Mouse (Mus musculus) kidney, adult 8-10 months (tissue): Measurements from ENCODE around the gene Slc25a22.
"Not testable (repeated sequence)": the region's sequence is repeated elsewhere in the genome, so short reads cannot be mapped to it uniquely, and the experiment has no call there.

Experiments used
- DNase-seq, 2 experiments: peaks; one replicate each; pipeline ENCODE4 v3.0.0; 2022

Gene Slc25a22

GRCm38 (mm10) chr7:141457236-141457635 lies 19.5 kb upstream of the Slc25a22 start:
- DNase-seq: no peak

GRCm38 (mm10) chr7:141456739-141457138 lies 19.0 kb upstream of the Slc25a22 start:
- DNase-seq: no peak

- DNase-seq: peak; percentile 90 to 92
These were observed 18.1 kb upstream of the Slc25a22 start for GRCm38 (mm10) chr7:141455610-141456314.

- peak; percentile 94 to 97 for DNase-seq
These were observed 17.4 kb upstream of the Slc25a22 start, which contains the start of gene Pnpla2 for GRCm38 (mm10) chr7:141454967-141455551. Gene Pnpla2, plus strand, starts transcription at chr7:141455198.

GRCm38 (mm10) chr7:141453636-141454035 lies 15.9 kb upstream of the Slc25a22 start:
- no peak for DNase-seq

GRCm38 (mm10) chr7:141451928-141452327 lies 14.2 kb upstream of the Slc25a22 start:
- DNase-seq: no peak

- DNase-seq: peak; percentile 93 to 95
These were observed 9.7 kb upstream of the Slc25a22 start, which contains the start of gene Rplp2 for GRCm38 (mm10) chr7:141447110-141447991. Gene Rplp2, plus strand, starts transcription at chr7:141447370.

GRCm38 (mm10) chr7:141446374-141446773 lies 8.7 kb upstream of the Slc25a22 start:
- not testable (repeated sequence) for DNase-seq

GRCm38 (mm10) chr7:141443828-141444237 lies 6.1 kb upstream of the Slc25a22 start, which contains the start of gene Pidd1:
Gene Pidd1, minus strand, starts transcription at chr7:141444025.
- DNase-seq: peak in 1 of 2 experiments; percentile 72

GRCm38 (mm10) chr7:141443081-141443821 lies 5.6 kb upstream of the Slc25a22 start:
- no peak for DNase-seq

- no peak for DNase-seq
These were observed 4.5 kb upstream of the Slc25a22 start for GRCm38 (mm10) chr7:141442199-141442598.

- DNase-seq: no peak
These were observed 3.8 kb upstream of the Slc25a22 start for GRCm38 (mm10) chr7:141441460-141441859.

GRCm38 (mm10) chr7:141440613-141441012 lies 2.9 kb upstream of the Slc25a22 start:
- DNase-seq: peak in 1 of 2 experiments; percentile 65

GRCm38 (mm10) chr7:141439811-141440210 lies 2.1 kb upstream of the Slc25a22 start:
- DNase-seq: no peak

GRCm38 (mm10) chr7:141439140-141439679 lies 1.5 kb upstream of the Slc25a22 start:
- no peak for DNase-seq

- no peak for DNase-seq
These were observed 693 bp upstream of the Slc25a22 start for GRCm38 (mm10) chr7:141438201-141438968.

GRCm38 (mm10) chr7:141436523-141436892 lies 1.2 kb downstream of the Slc25a22 start:
- no peak for DNase-seq

GRCm38 (mm10) chr7:141435856-141436522 lies 1.7 kb downstream of the Slc25a22 start:
- no peak for DNase-seq

- peak in 1 of 2 experiments; percentile 52 for DNase-seq
These were observed 2.4 kb downstream of the Slc25a22 start for GRCm38 (mm10) chr7:141435129-141435855.

- no peak for DNase-seq
These were observed 3.2 kb downstream of the Slc25a22 start for GRCm38 (mm10) chr7:141434464-141434863.
